Mouse (Mus musculus): ENCODE data around the gene Ndufa6. TPM values are rescaled to one million over a fixed set of nuclear protein-coding genes. Genes with fewer than 3 reads are reported as not detected.

Gene Ndufa6
- polyA plus RNA-seq, 1 experiment from 2014 or later, result 357 TPM

GRCm38 (mm10) chr15:82308416-82308815, 45.7 kb downstream of the Ndufa6 start:
- Histone ChIP-seq H3K4me3 (replicated peaks) (no peak overlapping the region), H3K27me3 (no peaks in the 10 kb centered on the region; the same call in 1 of the 2 replicates), H3K27ac (no peak overlapping the region), H3K4me2 (no peak overlapping the region), H3K4me1 (replicated peaks) (no peaks in the 10 kb centered on the region; the same call in 1 of the 2 replicates), H3K36me3 (no peaks in the 10 kb centered on the region), H3K9me3 (replicated peaks) (no peaks in the 10 kb centered on the region), H3K9ac (no peak overlapping the region)
- 67% methylated on average over 3 of the region's 3 CpGs for WGBS (ENCODE audit: insufficient replicate concordance)
- no peak for ATAC-seq (ENCODE audit: low read depth)
- no peak for DNase-seq

- Histone ChIP-seq H3K4me2 (no peak overlapping the region), H3K36me3 (no peaks in the 10 kb centered on the region), H3K27me3 (no peaks in the 10 kb centered on the region; the same call in 1 of the 2 replicates), H3K4me3 (replicated peaks) (no peak overlapping the region), H3K9me3 (replicated peaks) (no peaks in the 10 kb centered on the region), H3K9ac (no peak overlapping the region), H3K27ac (no peak overlapping the region), H3K4me1 (replicated peaks) (no peaks in the 10 kb centered on the region; the same call in 1 of the 2 replicates)
- WGBS (ENCODE audit: insufficient replicate concordance), result 74% methylated on average over 3 of the region's 3 CpGs
- DNase-seq (no peak), ATAC-seq (ENCODE audit: low read depth) (no peak)
Observed at GRCm38 (mm10) chr15:82307107-82307506, 47.0 kb downstream of the Ndufa6 start.

Small RNAs within 50 kb of the gene (microRNA-seq; reads per million reads assigned to microRNA genes)
- gene Mir7684, result not detected

Other genes with a start within 250 kb of the Ndufa6 start
- gene Ccdc134, start 226.4 kb downstream of the Ndufa6 start, polyA plus RNA-seq (2015; fragmentation: Nextera tagmentation; extraction: Ambion mirVana), result 8.2 and 9.9 TPM in 2 replicates
- gene Srebf2, start 207.1 kb downstream of the Ndufa6 start, polyA plus RNA-seq (2015; fragmentation: Nextera tagmentation; extraction: Ambion mirVana), result 64.2 and 70.2 TPM in 2 replicates
- 0.08 and 0.10 TPM in 2 replicates for gene Shisa8, start 141.5 kb downstream of the Ndufa6 start, polyA plus RNA-seq (2015; fragmentation: Nextera tagmentation; extraction: Ambion mirVana)
- gene Tnfrsf13c, start 130.0 kb downstream of the Ndufa6 start, polyA plus RNA-seq (2015; fragmentation: Nextera tagmentation; extraction: Ambion mirVana), result 0.38 and 0.87 TPM in 2 replicates
- gene Cenpm, start 109.6 kb downstream of the Ndufa6 start, polyA plus RNA-seq (2015; fragmentation: Nextera tagmentation; extraction: Ambion mirVana), result 41.7 and 45.6 TPM in 2 replicates
- gene 1500009C09Rik, start 101.9 kb downstream of the Ndufa6 start, polyA plus RNA-seq (2015; fragmentation: Nextera tagmentation; extraction: Ambion mirVana), result not detected in 2 replicates
- 0.36 and 0.84 TPM in 2 replicates for gene Sept3, start 79.4 kb downstream of the Ndufa6 start, polyA plus RNA-seq (2015; fragmentation: Nextera tagmentation; extraction: Ambion mirVana)
- 0.12 and 0.20 TPM in 2 replicates for gene Wbp2nl, start 55.4 kb downstream of the Ndufa6 start, polyA plus RNA-seq (2015; fragmentation: Nextera tagmentation; extraction: Ambion mirVana)
- gene Naga, start 15.4 kb downstream of the Ndufa6 start, polyA plus RNA-seq (2015; fragmentation: Nextera tagmentation; extraction: Ambion mirVana), result 34.3 and 35.7 TPM in 2 replicates
- gene Pheta2, start 15.4 kb downstream of the Ndufa6 start, polyA plus RNA-seq (2015; fragmentation: Nextera tagmentation; extraction: Ambion mirVana), result 43.4 and 43.8 TPM in 2 replicates
- 202 and 208 TPM in 2 replicates for gene Smdt1, start 15.4 kb downstream of the Ndufa6 start, polyA plus RNA-seq (2015; fragmentation: Nextera tagmentation; extraction: Ambion mirVana)
- gene Cyp2d22, start 25.9 kb upstream of the Ndufa6 start, polyA plus RNA-seq (2015; fragmentation: Nextera tagmentation; extraction: Ambion mirVana), result 7.8 and 9.3 TPM in 2 replicates
- gene Cyp2d11, start 39.7 kb upstream of the Ndufa6 start, polyA plus RNA-seq (2015; fragmentation: Nextera tagmentation; extraction: Ambion mirVana), result not detected in 2 replicates
- 18.9 and 19.6 TPM in 2 replicates for gene Cyp2d10, start 52.9 kb upstream of the Ndufa6 start, polyA plus RNA-seq (2015; fragmentation: Nextera tagmentation; extraction: Ambion mirVana)
- 0.71 and 1.4 TPM in 2 replicates for gene Cyp2d9, start 79.1 kb upstream of the Ndufa6 start, polyA plus RNA-seq (2015; fragmentation: Nextera tagmentation; extraction: Ambion mirVana)
- gene Cyp2d12, start 200.8 kb upstream of the Ndufa6 start, polyA plus RNA-seq (2015; fragmentation: Nextera tagmentation; extraction: Ambion mirVana), result not detected in 2 replicates